Mouse (Mus musculus): ENCODE measurements at regions not wholly inside any gene's neighbourhood (a gene's known extent, or its start where the extent isn't known, plus 50 kb on each side); places are given as distances from the start of the nearest gene placed in this dataset.

DNA sequence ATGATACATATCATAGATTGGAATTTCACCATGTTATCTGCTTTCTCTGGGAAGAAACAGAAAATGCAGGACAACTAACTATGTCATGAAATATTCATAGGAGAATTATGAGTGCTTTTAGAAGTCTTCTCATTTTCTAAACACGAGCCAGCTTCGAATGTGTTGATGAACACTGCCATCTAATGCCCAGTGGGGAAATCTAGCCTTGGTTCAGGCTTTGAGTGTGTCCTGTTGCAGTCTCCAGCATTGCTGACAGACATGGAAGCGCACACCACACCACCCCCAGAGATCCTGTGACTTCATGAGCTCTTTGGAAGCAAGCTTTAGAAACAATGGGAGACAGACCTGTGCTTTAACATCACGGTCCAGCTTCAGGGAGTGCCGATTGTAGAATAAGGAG is 178.8 kb upstream of the Gpc5 start:
- H3K27ac ChIP-seq = no peak overlapping the region
- no peaks in the 10 kb centered on the region for H3K9me3 ChIP-seq
- H3K36me3 ChIP-seq = no peaks in the 10 kb centered on the region
- no peaks in the 10 kb centered on the region for H3K27me3 ChIP-seq (ENCODE audit: insufficient read depth, poor library complexity, severe bottlenecking)
- no peak overlapping the region for H3K4me3 ChIP-seq
- WGBS = 45% methylated on average over 5 of the region's 5 CpGs
- H3K4me1 ChIP-seq = no peaks in the 10 kb centered on the region
- DNase-seq (ENCODE audit: low spot score) = no peak

DNA sequence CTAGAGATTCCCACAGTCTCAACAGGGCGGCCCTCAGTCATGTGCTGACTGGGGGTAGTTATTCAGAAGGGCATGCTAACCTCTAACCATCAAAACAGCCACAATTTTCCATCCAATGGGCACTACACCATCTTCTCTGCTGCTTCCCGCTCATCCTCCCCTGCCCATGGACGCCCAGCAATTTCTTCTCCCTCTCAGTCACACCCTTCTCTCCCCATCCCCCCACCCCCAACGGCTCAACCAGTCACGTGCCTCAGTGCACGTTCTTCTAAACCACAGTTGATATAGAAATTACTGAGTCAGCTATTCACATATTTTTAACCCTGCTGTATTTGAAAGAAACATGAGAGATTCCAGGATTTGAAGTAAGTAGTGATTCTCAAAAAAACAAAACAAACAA is 146.3 kb upstream of the Gpc5 start:
- Histone ChIP-seq H3K27ac (no peak overlapping the region), H3K27me3 (ENCODE audit: insufficient read depth, poor library complexity, severe bottlenecking) (no peaks in the 10 kb centered on the region), H3K4me1 (peaks cover 4% of the 10 kb centered on the region; the same call in 1 of the 2 replicates), H3K9me3 (no peaks in the 10 kb centered on the region), H3K4me3 (no peak overlapping the region), H3K36me3 (no peaks in the 10 kb centered on the region)
- WGBS = 75% methylated on average over 6 of the region's 6 CpGs
- DNase-seq (ENCODE audit: low spot score) = no peak

DNA sequence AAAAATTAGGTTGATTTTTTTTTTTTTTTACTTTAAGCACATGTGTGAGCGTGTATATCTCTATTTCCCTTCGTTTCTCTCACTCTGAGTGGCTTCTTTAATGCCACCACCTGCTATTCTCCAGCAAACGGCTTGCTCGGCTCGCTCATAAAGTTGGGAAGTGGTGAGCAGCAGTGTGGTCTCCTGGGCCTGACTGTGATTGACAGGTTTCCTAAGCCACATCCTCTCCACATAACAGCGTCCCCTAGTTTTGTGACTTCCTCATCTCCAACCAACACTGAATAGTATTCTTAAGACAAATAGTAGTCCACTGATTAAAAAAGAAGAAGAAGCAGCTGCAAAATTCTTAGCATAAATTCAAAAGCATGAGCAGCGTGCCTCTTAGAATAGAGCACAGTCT is 145.7 kb upstream of the Gpc5 start:
- WGBS = 74% methylated on average over 7 of the region's 7 CpGs
- DNase-seq (ENCODE audit: low spot score) = no peak
- Histone ChIP-seq H3K4me3 (no peak overlapping the region), H3K27ac (no peak overlapping the region), H3K27me3 (ENCODE audit: insufficient read depth, poor library complexity, severe bottlenecking) (no peaks in the 10 kb centered on the region), H3K9me3 (no peaks in the 10 kb centered on the region), H3K36me3 (no peaks in the 10 kb centered on the region), H3K4me1 (peaks cover 4% of the 10 kb centered on the region; the same call in 1 of the 2 replicates)

DNA sequence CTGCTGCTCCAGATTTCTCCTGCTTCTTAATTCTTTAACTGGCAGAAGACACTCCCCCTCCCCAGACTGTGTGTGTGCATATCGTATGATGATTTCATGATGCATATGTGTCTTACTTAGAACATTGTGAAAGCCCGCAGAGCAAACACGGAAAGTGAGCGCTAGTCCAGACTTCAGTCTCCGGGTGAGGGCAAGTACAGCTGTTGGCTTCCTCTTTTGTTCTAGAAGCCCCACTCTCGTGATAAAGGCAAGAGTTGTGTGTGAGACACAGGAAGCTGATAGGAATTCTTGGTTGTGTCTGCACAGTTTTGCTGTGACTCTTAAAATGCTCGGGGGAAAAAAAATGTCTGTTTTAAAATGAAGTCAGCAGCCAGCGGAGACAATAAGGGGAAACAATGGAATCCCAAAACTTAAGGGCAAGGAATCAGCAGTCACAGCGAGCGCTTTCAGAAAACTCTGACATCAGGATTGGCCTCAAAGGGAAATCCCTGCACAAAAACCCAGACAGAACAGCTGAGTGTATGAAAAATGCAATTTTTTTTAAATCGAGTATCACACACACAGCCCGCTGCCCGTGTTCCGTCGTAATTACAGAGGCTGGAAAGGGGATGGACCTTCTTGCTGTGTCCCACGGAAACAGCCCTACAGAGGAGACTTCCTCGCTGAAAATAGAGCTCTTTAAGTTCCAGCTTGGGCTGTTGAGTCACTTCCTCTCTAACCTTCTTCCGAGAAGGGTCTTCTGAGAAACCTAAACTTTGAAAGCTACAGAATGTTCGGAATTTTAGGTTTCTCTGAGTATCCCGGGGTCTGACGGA is 143.5 kb upstream of the Gpc5 start:
- Histone ChIP-seq H3K27ac (peak overlapping the region; percentile 81), H3K4me3 (peak overlapping the region; percentile 12; the same call in 1 of the 2 replicates), H3K9me3 (no peaks in the 10 kb centered on the region), H3K36me3 (no peaks in the 10 kb centered on the region), H3K27me3 (ENCODE audit: insufficient read depth, poor library complexity, severe bottlenecking) (no peaks in the 10 kb centered on the region), H3K4me1 (peaks cover 21% of the 10 kb centered on the region)
- DNase-seq (ENCODE audit: low spot score) = no peak
- 44% methylated on average over 21 of the region's 21 CpGs for WGBS

DNA sequence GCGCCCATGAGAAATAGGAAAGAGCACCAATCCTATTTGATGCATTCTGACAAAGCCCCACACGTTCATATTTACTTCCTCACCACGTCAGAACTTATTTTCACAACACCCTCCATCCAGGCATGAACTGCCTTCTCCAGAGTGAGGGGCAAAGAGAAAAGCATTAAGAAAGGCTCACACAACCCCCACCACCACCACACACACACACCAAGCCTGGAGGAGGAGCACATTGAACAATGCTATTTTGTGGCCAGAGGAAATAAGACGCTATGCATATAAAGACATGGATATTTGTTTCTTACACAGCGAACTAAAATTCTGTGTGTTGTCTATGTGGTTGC is 142.9 kb upstream of the Gpc5 start:
- peaks cover 22% of the 10 kb centered on the region for H3K4me1 ChIP-seq
- no peaks in the 10 kb centered on the region for H3K27me3 ChIP-seq (ENCODE audit: insufficient read depth, poor library complexity, severe bottlenecking)
- no peaks in the 10 kb centered on the region for H3K9me3 ChIP-seq
- WGBS = 61% methylated on average over 5 of the region's 5 CpGs
- no peak for DNase-seq (ENCODE audit: low spot score)
- H3K4me3 ChIP-seq = peak overlapping the region; percentile 12; the same call in 1 of the 2 replicates
- peak overlapping the region; percentile 81 for H3K27ac ChIP-seq
- H3K36me3 ChIP-seq = no peaks in the 10 kb centered on the region

DNA sequence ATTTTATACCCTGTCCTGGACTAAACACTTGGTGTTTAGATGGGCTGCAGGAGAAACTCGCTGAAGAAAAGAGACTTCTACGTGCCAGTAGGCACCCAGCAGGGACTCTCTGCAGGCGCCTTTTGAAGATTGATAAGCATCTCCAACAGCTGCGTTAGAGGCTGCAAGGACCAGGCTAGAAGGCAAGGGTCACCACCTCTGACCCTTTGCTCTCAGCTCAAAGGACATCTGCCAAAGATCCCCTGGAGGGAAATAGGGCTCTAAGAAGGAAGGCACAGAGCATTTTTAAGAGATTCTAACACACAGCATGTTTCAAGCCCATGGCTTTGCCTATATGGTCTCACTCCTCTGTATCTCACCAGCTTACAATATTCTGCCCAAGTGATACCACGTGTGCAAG is 139.7 kb upstream of the Gpc5 start:
- no peak for DNase-seq (ENCODE audit: low spot score)
- Histone ChIP-seq H3K4me3 (no peak overlapping the region), H3K27ac (peak overlapping the region; percentile 22; the same call in 1 of the 2 replicates), H3K27me3 (ENCODE audit: insufficient read depth, poor library complexity, severe bottlenecking) (no peaks in the 10 kb centered on the region), H3K4me1 (peaks cover 34% of the 10 kb centered on the region), H3K36me3 (no peaks in the 10 kb centered on the region), H3K9me3 (no peaks in the 10 kb centered on the region)
- 4% methylated on average over 5 of the region's 5 CpGs for WGBS

DNA sequence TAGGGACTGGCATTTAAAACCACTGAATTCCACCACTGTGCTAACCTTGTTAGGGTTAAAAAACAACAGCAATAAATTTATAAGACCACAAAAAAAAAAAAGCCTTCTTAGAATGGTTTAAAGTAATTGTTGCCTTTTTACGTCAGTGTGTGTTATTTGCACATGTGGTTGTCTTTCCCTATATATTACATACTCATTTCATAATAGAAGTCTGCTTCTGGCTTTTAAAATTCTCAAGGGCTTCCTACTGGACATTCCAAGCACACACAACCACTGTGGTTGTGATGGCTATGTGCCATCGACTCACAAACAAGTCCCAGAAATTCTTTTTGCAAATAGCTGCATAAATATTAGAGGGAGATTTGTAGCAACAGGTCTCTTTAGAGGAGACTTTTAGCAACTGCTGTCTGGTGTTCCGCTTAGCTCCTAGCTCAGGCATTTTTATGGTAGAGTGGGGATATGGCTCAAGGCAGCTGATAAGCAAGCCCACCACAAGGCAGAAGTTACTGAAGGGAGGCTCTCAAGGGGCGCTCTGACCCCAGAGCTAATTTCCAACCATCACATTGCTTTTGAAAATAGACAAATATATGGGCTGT is 138.8 kb upstream of the Gpc5 start:
- H3K4me1 ChIP-seq = peaks cover 34% of the 10 kb centered on the region
- H3K27me3 ChIP-seq (ENCODE audit: insufficient read depth, poor library complexity, severe bottlenecking) = no peaks in the 10 kb centered on the region
- H3K4me3 ChIP-seq = no peak overlapping the region
- no peaks in the 10 kb centered on the region for H3K9me3 ChIP-seq
- WGBS = 38% methylated on average over 4 of the region's 4 CpGs
- peak overlapping the region; percentile 32; the same call in 1 of the 2 replicates for H3K27ac ChIP-seq
- DNase-seq (ENCODE audit: low spot score) = no peak
- H3K36me3 ChIP-seq = no peaks in the 10 kb centered on the region

DNA sequence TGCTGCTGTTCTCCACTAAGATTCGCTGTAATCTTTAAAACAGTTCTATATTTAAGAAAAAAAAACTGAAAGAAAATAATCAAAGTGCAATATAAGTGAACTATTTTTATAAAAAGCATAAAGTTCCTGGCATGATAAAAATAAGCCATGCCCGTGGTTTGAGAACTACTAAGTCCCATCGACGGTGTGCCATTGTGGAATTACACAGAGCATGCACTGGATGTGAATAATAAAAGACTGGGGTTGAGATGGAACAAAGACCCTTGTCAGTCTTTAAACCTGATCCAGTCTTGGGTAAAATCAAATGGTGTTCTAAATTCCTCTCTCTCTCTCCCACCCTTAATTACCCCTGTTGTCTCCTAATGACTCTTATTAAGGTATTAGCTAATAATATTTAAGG is 137.7 kb upstream of the Gpc5 start:
- Histone ChIP-seq H3K36me3 (no peaks in the 10 kb centered on the region), H3K4me1 (peaks cover 30% of the 10 kb centered on the region), H3K27ac (no peak overlapping the region), H3K27me3 (ENCODE audit: insufficient read depth, poor library complexity, severe bottlenecking) (no peaks in the 10 kb centered on the region), H3K9me3 (no peaks in the 10 kb centered on the region), H3K4me3 (no peak overlapping the region)
- no peak for DNase-seq (ENCODE audit: low spot score)
- 66% methylated on average over 4 of the region's 4 CpGs for WGBS

DNA sequence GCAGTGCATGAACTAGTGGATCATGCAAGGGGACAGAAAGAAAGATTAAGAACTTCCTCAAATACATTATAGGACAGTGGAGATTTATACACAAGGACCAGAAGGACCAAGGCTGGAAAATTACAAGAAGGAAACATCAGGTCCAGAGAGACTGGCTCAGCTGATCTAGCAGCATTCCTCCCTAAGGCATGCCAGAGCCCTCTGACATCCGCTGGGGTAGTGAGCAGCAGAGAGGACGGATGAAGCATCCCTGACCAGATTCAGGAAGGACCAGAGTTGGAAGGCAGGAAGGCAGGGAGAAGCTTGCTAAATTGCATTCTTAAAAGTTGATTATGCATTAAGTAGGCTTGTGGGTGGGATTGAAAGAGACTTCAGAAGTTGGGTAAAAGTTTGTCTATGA is 136.4 kb upstream of the Gpc5 start:
- no peak for DNase-seq (ENCODE audit: low spot score)
- Histone ChIP-seq H3K4me1 (peaks cover 43% of the 10 kb centered on the region), H3K9me3 (no peaks in the 10 kb centered on the region), H3K27me3 (ENCODE audit: insufficient read depth, poor library complexity, severe bottlenecking) (no peaks in the 10 kb centered on the region), H3K27ac (no peak overlapping the region), H3K4me3 (no peak overlapping the region), H3K36me3 (no peaks in the 10 kb centered on the region)
- WGBS = 25% methylated on average over 2 of the region's 2 CpGs

DNA sequence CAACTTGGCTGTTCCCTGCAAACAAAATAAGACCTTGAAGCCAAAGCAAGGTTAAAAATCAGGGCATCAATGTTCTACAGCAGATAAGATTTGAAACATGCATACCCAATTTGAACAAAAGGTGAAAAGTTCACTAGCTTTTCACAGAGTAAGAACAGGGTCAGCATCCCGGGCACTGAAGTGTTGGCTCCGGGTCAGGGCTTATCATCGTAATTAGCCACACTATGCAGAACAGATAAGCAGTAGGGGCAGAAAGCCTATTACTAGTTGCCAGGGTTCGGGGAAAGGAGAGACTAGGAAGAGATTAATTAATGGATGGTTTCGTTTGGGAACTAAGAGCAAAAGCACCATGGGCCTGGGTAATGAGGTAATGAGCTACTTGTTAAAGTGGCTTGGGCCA is 131.7 kb upstream of the Gpc5 start:
- H3K4me3 ChIP-seq = no peak overlapping the region
- no peak overlapping the region for H3K27ac ChIP-seq
- peaks cover 20% of the 10 kb centered on the region for H3K4me1 ChIP-seq
- DNase-seq (ENCODE audit: low spot score) = no peak
- WGBS = 14% methylated on average over 5 of the region's 5 CpGs
- no peaks in the 10 kb centered on the region for H3K9me3 ChIP-seq
- no peaks in the 10 kb centered on the region for H3K27me3 ChIP-seq (ENCODE audit: insufficient read depth, poor library complexity, severe bottlenecking)
- no peaks in the 10 kb centered on the region for H3K36me3 ChIP-seq

DNA sequence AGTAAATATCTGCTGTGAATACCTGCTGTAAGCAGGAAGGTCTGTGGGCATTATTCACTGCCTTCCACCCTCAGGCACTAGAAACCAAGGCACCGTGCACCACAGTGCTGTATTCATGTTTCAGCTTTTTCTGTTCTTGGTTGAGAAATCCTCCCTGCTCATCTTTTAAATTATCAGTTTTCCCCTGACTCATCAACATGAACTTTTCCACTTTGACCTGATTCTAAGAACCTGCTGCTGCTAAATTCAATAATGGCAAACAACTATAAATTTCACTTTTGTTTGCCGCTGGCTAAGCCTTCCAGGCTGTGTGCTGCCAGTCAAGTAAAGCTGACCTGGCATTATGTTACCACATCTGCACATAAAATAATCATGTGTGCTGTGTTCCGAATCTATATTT is 126.1 kb upstream of the Gpc5 start:
- Histone ChIP-seq H3K4me3 (no peak overlapping the region), H3K9me3 (no peaks in the 10 kb centered on the region), H3K36me3 (no peaks in the 10 kb centered on the region), H3K27ac (no peak overlapping the region), H3K27me3 (ENCODE audit: insufficient read depth, poor library complexity, severe bottlenecking) (no peaks in the 10 kb centered on the region), H3K4me1 (0 out of 2 replicates have a peak, but pooled peaks cover 1% of the 10 kb centered on the region)
- DNase-seq (ENCODE audit: low spot score) = no peak
- 82% methylated on average over 3 of the region's 3 CpGs for WGBS

DNA sequence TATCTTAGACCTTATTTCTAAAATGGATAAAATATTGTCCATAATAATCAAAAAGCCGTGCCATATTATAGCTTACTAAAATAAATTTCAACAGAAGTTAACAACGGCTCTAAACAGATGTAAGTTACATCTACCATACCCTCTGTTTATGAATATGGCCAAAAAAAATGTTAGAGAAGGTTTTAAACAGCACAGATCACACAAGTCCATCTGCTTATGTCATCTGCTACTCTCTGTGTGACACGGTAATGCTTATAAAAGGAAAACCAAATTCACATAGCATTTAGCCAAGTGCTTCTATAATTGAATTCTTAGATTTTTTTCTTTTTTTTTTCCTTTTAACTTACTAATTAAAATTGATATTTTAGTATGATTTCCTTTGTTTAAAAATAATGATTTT is 123.0 kb upstream of the Gpc5 start:
- DNase-seq (ENCODE audit: low spot score) = no peak
- Histone ChIP-seq H3K27ac (no peak overlapping the region), H3K4me3 (no peak overlapping the region), H3K27me3 (ENCODE audit: insufficient read depth, poor library complexity, severe bottlenecking) (no peaks in the 10 kb centered on the region), H3K36me3 (no peaks in the 10 kb centered on the region), H3K9me3 (no peaks in the 10 kb centered on the region), H3K4me1 (no peaks in the 10 kb centered on the region)
- 85% methylated on average over 3 of the region's 3 CpGs for WGBS

DNA sequence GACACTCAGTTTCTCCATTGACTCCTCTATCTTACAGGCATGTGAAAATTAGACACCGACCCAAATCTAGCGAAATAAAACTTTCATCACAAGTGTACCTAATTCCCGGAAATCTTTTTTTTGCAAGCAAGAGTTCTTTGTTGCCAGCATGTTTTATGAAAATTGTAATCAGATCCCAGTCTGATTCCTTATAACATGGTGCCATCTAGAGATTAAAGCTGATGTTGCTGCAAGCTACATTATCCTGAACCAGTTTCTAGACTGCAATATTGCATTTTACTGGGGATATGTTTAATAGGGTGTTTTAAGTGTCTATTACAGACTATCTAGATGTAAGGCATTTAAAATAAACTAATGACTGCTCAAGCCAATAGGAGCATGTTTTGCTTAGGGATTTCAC is 110.9 kb upstream of the Gpc5 start:
- no peak overlapping the region for H3K4me3 ChIP-seq
- no peak for DNase-seq (ENCODE audit: low spot score)
- H3K27me3 ChIP-seq (ENCODE audit: insufficient read depth, poor library complexity, severe bottlenecking) = no peaks in the 10 kb centered on the region
- no peaks in the 10 kb centered on the region for H3K4me1 ChIP-seq
- 81% methylated on average over 3 of the region's 3 CpGs for WGBS
- no peaks in the 10 kb centered on the region for H3K36me3 ChIP-seq
- H3K9me3 ChIP-seq = no peaks in the 10 kb centered on the region
- no peak overlapping the region for H3K27ac ChIP-seq
